Mouse (Mus musculus) frontal cortex, postnatal 25 days (tissue): ENCODE measurements around the gene Hpf1.

Experiments
- DNase-seq, 2 experiments: peaks; one replicate each; pipeline ENCODE4 v3.0.0; 2022; ENCODE audit warnings: low spot score in 2 of 2

The Hpf1 gene

GRCm38 (mm10) chr8:60889843-60890519 is at the start of gene Hpf1:
Gene Hpf1 (plus strand): TSS chr8:60890418.
- DNase-seq, result peak; percentile 67 to 86

GRCm38 (mm10) chr8:60842388-60842787 is 47.8 kb upstream of the Hpf1 start:
- DNase-seq, result no peak

GRCm38 (mm10) chr8:60857559-60857958 is 32.7 kb upstream of the Hpf1 start:
- DNase-seq, result no peak

- no peak for DNase-seq
These were observed 32.1 kb upstream of the Hpf1 start for GRCm38 (mm10) chr8:60858091-60858490.

- no peak for DNase-seq
These were observed 31.2 kb upstream of the Hpf1 start for GRCm38 (mm10) chr8:60858911-60859476.

- peak in 1 of 2 experiments; percentile 24 for DNase-seq
These were observed 30.6 kb upstream of the Hpf1 start for GRCm38 (mm10) chr8:60859605-60860004.

- DNase-seq, result no peak
These were observed 29.5 kb upstream of the Hpf1 start for GRCm38 (mm10) chr8:60860749-60861148.

- no peak for DNase-seq
These were observed 28.4 kb upstream of the Hpf1 start for GRCm38 (mm10) chr8:60861783-60862182.

GRCm38 (mm10) chr8:60864875-60865274 is 25.3 kb upstream of the Hpf1 start:
- no peak for DNase-seq

- DNase-seq, result peak in 1 of 2 experiments; percentile 55
These were observed 24.6 kb upstream of the Hpf1 start for GRCm38 (mm10) chr8:60865504-60866114.

GRCm38 (mm10) chr8:60867468-60868115 is 22.6 kb upstream of the Hpf1 start:
- no peak for DNase-seq

- DNase-seq, result no peak
These were observed 21.8 kb upstream of the Hpf1 start for GRCm38 (mm10) chr8:60868236-60868965.

- no peak for DNase-seq
These were observed 20.5 kb upstream of the Hpf1 start for GRCm38 (mm10) chr8:60869761-60870160.

- DNase-seq, result no peak
These were observed 19.7 kb upstream of the Hpf1 start for GRCm38 (mm10) chr8:60870231-60871193.

GRCm38 (mm10) chr8:60878617-60879016 is 11.6 kb upstream of the Hpf1 start:
- DNase-seq, result no peak

- no peak for DNase-seq
These were observed 6.6 kb upstream of the Hpf1 start for GRCm38 (mm10) chr8:60883419-60884137.

- DNase-seq, result no peak
These were observed 3.5 kb upstream of the Hpf1 start for GRCm38 (mm10) chr8:60886736-60887135.

GRCm38 (mm10) chr8:60889131-60889842 is 931 bp upstream of the Hpf1 start:
- no peak for DNase-seq

- DNase-seq, result no peak
These were observed 279 bp downstream of the Hpf1 start for GRCm38 (mm10) chr8:60890520-60890874.

GRCm38 (mm10) chr8:60891757-60892156 is 1.5 kb downstream of the Hpf1 start:
- DNase-seq, result no peak
